Mouse (Mus musculus): ENCODE results near the gene B4galt4.

DNA sequence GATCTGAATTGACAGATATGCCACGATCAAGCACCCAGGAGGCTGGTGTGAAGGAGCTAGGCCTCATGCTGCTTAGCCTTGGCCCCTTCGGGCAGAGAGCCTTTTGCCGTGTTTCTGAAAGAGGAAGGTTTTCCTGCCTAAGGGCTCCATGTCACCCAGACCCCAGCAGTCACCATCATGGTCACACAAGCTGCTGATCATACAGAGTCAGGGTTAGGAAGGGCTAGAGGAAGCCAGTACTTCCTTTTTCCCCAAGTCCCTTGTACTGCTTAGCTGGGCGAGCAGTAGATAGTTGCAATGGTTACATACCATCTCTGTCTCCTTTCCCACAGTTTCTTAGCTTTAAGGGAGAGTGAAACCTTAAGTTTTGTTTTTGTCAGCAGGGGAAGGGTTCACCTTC lies 21.4 kb downstream of the B4galt4 start:
- TF ChIP-seq EP300 (IDR thresholded peaks at IDR 0.05; ENCODE audit: low read depth) (no peak), CTCF (IDR thresholded peaks at IDR 0.05; ENCODE audit: low read depth) (no peak)

Measured in heart, postnatal 0 days (tissue).